Mouse (Mus musculus): ENCODE measurements around the gene Krtap29-1.

DNA sequence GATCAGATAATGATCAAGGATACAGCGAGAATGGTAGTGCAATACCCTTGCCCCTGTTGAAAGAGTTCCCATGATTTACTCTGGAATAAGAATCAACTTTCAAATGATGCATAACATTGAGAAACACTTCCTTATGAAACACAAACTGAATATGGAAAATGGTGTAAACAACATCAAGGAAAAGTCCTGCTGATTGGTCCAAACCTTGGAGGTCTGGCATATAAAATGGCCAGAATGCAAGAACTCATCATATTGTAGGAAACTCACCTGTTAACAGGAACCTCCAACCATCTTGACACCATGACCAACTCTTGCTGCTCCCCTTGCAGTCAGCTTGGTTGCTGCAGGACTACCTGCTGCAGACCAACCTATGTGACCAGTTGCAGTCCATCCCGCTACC is 30.7 kb downstream of the Krtap29-1 start, which contains the start of gene Krtap9-5:
- TF ChIP-seq EP300 (optimal IDR thresholded peaks at IDR 0.05): no peak
- no peak for TF ChIP-seq CTCF (IDR thresholded peaks at IDR 0.05; ENCODE audit: low read depth)
